Mouse (Mus musculus): ENCODE measurements at regions not wholly inside any gene's neighbourhood (a gene's known extent, or its start where the extent isn't known, plus 50 kb on each side); places are given as distances from the start of the nearest gene placed in this dataset.

GRCm38 (mm10) chr10:56582065-56582464 is 204.9 kb downstream of the Gja1 start:
- no peak for ATAC-seq (replicated peaks; ENCODE audit: poor library complexity, severe bottlenecking)

DNA sequence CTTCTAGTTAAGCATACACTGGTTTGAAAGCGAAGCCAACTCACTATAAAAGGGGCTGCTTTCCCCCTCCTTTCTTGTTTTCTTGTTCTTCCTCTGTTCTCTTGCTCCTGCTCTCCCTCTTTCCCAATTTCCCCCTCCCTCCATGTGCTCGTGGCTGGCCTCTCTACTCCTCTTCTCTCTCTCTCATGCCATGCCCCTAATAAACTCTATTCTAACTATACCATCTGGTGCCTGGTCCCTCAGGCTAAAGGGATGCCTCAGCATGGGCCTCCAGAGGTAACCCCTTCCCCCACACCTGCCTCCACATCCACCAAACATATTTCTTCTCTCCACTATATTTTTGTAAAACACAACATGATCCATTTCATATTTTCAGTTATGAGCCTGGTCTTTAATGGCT is 210.1 kb downstream of the Gja1 start:
- no peak for ATAC-seq (replicated peaks; ENCODE audit: poor library complexity, severe bottlenecking)

GRCm38 (mm10) chr10:56597382-56597781 is 220.3 kb downstream of the Gja1 start:
- no peak for ATAC-seq (replicated peaks; ENCODE audit: poor library complexity, severe bottlenecking)

DNA sequence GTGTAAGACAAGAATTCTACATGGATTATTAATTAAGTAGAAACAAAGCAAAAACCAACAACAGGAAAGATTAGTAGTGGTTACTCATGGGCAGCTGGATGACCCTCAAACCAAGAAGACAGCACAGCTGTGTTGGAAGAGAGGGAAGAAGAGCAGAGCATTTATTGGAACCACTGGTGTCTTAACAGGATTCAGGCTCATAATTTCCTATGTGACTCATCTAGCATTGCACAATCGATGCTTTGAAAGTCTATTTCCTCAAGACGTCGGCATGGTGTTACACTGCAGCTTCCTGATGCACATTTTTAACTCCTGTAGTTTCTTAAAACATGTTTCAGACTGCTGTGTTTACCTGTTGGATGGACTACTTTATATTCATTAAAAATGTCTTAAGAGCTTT is 221.1 kb downstream of the Gja1 start:
- peak; percentile 100 for ATAC-seq (replicated peaks; ENCODE audit: poor library complexity, severe bottlenecking)

DNA sequence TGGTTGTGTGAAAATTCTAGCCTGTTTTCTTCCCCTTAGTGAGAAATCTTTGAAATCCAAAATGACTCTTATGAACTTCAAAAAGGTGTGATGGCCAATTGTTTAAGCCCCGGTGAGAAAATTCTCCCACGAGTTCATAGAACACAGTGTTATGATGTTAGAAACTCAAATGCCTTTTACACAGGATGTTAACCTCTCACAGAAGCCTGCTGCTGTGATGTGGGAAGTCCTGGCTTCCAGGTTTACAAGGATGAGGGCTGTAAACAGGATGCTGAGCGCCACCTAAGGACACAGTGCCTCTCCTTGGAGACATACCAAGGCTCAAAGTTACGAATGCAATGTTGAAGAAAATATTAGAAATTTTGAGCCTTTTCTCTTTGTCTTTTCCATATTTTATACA is 222.8 kb downstream of the Gja1 start:
- no peak for ATAC-seq (replicated peaks; ENCODE audit: poor library complexity, severe bottlenecking)

DNA sequence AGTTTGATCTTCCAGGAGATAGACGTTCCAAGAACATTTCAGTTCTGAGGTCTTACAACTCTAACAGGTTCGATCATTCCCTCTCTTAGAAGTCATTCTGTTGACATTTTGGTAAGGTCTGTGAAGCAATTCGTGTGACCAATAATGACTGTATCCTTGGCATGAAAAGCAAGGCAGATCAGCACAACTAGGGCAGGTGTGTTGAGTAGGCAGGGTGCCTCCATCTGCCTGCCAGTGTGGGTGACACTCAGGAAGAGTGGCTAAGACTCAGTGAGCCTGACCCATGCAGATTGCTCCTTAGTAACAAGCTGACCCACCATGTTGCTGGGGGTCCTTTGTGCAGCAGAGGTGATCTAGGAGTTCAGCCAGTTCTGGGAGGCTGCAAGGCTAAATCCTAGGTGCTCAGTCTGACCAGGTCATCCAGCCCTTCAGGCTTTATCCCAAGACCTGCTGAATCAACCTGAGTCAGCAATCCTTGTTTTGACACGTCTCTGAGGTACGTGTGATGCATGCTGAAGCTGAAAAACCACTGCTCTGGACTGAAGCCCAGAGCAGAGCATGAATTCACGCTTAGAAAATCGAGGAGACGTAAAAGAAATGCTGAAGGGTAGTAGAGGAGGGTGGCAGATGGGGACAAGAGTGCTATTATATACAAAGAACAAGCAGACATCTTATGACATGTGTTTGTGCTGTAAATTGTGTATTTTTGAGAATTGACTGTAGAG is 234.6 kb downstream of the Gja1 start:
- no peak for ATAC-seq (replicated peaks; ENCODE audit: poor library complexity, severe bottlenecking)

- no peak for ATAC-seq (replicated peaks; ENCODE audit: poor library complexity, severe bottlenecking)
Observed at GRCm38 (mm10) chr10:56642656-56643055, 265.5 kb downstream of the Gja1 start.

DNA sequence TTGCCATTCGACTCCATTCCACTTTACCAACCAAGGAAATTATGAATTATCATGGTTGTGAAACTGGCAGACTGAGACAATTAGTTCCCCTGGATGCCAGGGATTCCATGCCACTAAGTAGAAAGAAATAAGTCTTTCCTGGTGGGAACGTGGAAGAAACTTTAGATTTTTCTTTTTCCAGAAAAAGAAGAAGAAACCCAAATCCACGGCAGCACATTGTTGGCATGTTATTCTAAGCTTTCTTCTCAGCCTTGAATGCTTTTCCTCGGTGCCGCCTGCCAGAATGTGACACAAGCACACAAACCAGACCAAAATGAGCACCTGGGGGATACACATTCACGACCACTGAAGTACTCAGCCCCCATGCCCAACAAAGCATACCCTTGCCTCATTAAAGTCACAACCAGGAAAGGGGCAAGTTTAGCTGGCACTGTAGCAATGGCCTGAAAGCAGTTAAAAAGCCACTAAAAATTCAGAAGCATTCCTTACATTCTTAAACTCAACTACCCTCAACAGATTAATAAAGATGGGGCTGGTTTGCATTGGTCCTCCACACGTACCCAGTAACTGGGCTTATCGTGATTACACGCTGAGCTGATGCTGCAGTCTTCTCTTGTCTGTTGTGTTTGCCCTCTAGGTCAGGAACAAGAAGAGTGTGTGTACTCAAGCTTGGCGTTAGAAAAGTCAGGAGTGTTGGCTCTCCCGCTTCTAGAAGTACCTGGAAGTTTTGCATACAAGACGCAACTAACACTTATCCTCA is 266.4 kb downstream of the Gja1 start:
- no peak for ATAC-seq (replicated peaks; ENCODE audit: poor library complexity, severe bottlenecking)

DNA sequence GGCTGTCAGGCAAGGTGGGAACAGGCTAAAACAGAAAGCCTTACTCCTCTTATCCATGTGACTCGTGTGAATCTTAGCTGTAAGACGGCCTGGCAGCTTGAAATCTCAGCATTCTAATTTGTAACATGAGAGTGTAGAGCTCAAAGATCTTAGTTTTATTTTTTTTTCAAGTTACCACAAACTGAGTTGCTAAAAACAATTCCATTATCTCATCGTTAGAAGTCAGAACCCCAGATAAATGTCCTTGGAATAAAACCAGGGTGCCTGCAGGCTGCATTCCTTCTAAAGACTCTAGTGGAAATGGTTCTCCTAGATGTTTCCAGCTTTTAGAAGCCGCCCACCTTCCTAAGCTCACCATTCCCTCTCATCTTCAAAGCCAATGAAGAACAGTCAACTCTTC is 283.4 kb downstream of the Gja1 start:
- no peak for ATAC-seq (replicated peaks; ENCODE audit: poor library complexity, severe bottlenecking)

DNA sequence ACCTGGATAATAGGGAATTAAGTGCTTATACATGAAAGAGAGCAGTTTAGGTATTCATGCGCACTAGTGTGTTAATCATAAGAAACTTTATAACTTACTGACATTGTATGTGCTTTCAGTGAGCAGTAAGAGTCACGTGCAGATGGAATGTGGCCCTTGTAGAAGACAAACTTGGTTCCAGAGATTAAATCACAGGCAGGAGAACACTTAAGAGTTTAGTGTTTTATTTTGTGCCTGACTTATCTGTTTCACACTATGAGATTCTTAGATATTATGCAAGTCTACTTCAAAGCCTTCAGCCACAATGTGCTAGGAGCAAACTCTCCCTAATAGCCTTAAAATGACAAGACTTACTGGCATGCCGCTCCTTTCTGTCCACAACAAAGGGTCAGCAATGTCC is 296.8 kb downstream of the Gja1 start:
- ATAC-seq (replicated peaks; ENCODE audit: poor library complexity, severe bottlenecking): no peak

- no peak for ATAC-seq (replicated peaks; ENCODE audit: poor library complexity, severe bottlenecking)
Observed at GRCm38 (mm10) chr10:56682901-56683300, 305.8 kb downstream of the Gja1 start.

DNA sequence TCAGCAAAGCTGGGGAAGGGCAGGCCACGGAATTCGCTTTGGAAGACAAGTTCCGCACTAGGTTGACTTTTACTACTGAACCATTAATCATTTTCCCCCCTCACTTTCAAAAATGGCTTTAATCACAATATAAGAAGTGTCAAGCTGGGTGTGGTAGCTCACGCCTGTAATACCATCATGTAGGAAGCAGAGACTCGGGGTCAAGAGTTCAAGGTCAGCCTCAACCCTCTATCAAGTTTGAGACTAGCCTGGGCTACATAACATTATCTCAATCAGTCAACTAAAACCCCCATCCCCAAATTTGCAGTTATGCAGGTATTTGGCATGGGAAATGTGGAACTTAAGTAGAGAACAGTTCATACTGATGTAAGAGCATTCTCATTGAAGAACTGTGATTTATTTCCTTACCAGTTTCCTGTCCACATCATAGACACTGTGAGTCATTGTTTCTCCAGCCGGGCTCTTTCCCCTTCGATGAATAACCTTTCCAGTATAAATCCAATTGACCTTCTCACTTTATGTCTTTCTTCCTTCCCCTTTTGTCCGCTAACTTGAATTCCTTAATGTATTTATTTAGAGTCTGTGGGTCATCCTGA is 308.6 kb downstream of the Gja1 start:
- ATAC-seq (replicated peaks; ENCODE audit: poor library complexity, severe bottlenecking): no peak

DNA sequence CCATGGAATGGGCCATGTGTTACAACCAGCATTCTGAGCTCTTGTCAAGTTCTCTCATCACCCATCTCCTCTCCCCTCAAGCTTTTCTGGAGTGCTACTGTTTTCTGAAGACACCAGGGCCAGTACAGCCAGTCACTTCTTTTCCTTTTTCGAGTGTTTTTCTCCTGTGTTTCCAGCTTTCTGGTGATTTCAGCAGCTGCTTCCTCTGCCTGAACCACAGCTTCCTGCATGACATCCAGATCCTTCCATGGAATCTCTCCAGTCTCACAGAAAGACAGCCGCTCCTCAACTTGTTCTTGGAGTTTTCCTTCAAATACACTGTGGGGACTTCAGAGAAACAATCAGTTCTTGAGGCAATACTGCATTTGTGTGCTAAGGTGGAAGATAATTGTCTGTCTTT is 314.3 kb downstream of the Gja1 start:
- ATAC-seq (replicated peaks; ENCODE audit: poor library complexity, severe bottlenecking): no peak

GRCm38 (mm10) chr10:56695100-56695499 is 318.0 kb downstream of the Gja1 start:
- no peak for ATAC-seq (replicated peaks; ENCODE audit: poor library complexity, severe bottlenecking)

DNA sequence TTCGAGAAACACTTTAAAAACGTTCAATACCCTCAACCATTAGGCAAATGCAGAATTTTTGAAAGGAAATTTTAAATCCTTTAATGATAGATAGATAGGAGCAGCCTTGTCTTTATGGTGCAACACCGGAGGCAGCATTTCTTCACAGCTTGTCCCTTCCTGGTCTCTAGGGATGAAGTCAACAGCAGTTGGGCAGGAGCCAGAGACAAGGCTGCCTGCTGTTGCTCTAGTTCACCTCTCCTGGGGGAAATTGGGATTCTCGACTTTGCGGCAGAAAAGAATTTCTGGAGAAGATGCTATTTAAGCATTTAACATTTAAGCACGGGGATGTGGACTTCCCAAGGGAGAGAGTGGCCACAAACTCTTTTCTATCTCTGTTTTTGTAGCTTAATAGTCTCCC is 323.0 kb downstream of the Gja1 start:
- no peak for ATAC-seq (replicated peaks; ENCODE audit: poor library complexity, severe bottlenecking)

- no peak for ATAC-seq (replicated peaks; ENCODE audit: poor library complexity, severe bottlenecking)
Observed at GRCm38 (mm10) chr10:56708411-56708810, 331.3 kb downstream of the Gja1 start.

DNA sequence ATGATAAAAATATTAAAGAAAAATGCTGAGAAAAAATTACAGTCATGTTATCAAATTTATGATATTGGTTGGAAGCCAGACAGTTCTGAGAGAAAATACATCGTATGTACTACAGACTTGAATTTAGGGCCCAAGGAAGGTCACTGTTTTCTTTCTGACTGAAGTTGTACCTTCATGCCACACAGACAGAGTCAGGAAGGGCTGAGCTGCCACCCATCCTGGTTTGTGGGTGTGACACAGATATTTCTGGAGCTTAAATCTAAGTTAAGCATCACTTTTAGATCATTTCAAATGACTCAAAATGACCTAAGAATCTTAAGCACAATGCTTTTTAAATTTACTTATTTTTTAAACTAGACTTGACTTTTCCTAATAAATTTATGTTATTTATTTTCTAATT is 331.8 kb downstream of the Gja1 start:
- no peak for ATAC-seq (replicated peaks; ENCODE audit: poor library complexity, severe bottlenecking)

DNA sequence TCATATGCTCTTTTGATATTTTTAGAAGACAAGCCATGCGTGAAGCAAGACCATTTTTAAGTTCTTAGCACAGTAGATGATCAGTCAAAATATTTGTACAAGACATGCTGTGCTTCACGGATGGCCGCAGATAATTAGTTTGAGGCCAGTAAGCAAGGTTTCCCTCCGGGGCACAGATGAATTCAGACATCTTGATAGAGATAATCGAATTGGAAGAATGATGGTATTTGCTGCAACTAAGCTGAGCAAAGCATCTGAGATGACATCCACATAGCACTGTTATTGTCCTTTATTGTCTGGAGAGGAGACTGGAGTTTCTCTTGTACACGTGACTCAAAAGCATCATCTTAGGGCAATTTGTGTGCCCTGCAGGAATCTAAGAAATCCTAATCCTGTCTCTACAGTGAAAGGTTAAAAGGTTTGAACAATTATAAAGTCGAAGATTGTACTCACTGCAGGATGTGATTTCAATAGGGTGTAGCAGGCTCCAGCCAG is 335.5 kb downstream of the Gja1 start:
- ATAC-seq (replicated peaks; ENCODE audit: poor library complexity, severe bottlenecking): no peak

DNA sequence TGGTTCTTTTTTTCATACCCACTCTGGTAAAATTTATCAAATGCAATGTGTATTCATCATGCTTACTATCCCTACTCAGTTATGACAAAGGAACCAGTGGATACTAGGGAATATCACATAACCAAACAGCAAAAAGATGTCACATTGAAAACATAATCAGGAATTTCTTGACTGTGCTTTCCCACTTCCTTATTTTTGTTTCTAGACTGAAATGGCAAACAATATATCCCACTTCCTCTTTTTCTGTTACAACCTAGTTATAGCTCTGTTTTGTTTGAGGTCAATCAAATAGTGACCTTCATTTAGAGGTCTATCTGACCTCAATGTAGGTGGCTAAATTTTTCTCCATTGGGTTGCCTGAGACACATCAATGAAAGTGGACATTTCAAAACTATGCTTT is 359.9 kb downstream of the Gja1 start:
- peak; percentile 92 for ATAC-seq (replicated peaks; ENCODE audit: poor library complexity, severe bottlenecking)

GRCm38 (mm10) chr10:56739621-56740020 is 362.5 kb downstream of the Gja1 start:
- ATAC-seq (replicated peaks; ENCODE audit: poor library complexity, severe bottlenecking): no peak

DNA sequence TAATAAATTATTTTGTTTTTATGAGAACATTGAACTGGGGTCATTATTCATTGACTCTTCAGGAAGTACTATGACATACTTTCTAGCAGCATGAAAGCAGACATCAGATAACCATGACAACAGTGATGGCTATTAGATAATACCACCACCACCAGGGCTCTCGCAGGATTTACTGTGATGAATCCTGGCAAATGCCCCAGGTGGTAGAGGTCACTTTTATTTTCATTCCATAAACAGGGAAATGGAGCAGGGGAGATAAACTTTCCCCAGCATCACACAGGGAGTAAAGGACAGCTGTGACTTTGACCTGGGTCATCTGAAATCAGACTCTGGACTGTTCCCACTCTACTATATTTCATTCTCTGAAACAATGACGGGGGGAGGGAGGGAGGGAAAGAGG is 375.0 kb downstream of the Gja1 start:
- ATAC-seq (replicated peaks; ENCODE audit: poor library complexity, severe bottlenecking): no peak

GRCm38 (mm10) chr10:56753576-56753975 is 376.4 kb downstream of the Gja1 start:
- ATAC-seq (replicated peaks; ENCODE audit: poor library complexity, severe bottlenecking): no peak
